ENCODE assay signal across 14 mouse cellular contexts in the genomic region with DNA sequence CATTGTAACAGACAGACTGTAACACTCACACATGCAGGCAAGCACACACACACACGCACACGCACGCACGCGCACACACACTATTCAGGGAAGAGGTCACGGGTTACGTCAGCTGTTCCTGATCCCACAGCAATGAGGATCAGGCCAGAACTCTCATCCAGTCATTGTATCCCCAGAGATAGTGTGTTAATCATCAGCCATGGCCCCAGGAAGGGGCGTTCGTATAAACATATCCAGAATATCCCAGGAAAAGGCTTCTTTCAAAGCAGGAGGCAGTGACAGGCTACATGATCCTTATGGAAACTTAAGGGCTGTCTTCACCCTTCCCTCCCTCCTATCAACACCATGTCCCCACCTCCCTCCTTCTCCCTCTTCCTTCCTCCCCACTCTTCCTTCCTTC.
DNase-seq lines count a peak whose midpoint lies in the region; ATAC-seq and TF ChIP-seq lines count a peak whose summit lies in the region.
"Had no signal": no experiment of that assay in that cellular context is flagged by ENCODE, and none has a peak within 500 bp of the region (broad histone marks: within the 10 kb centered on the region; RNA-seq: fewer than 3 reads in every experiment).

No protein-coding gene starts in this region.

- H3K27me3 ChIP-seq in hindbrain, embryonic 13.5 days, result peaks cover 15% of the 10 kb centered on the region
- H3K27me3 ChIP-seq in hindbrain, embryonic 11.5 days (ENCODE audit: control insufficient read depth, insufficient read depth, low read length), result no peaks in the 10 kb centered on the region
- H3K27me3 ChIP-seq in lung, embryonic 16.5 days (ENCODE audit: control insufficient read depth, insufficient read depth, low read depth, low read length), result peaks cover 3% of the 10 kb centered on the region
- H3K27me3 ChIP-seq in intestine, embryonic 16.5 days (replicated peaks; ENCODE audit: control insufficient read depth, insufficient read depth, low read length), result no peaks in the 10 kb centered on the region
- no peaks in the 10 kb centered on the region for H3K27me3 ChIP-seq in stomach, embryonic 15.5 days (replicated peaks)
- H3K27me3 ChIP-seq: embryonic facial prominence, embryonic 12.5 days had no signal

- H3K4me2 ChIP-seq in hindbrain, embryonic 13.5 days, result no peak overlapping the region
- H3K4me2 ChIP-seq in hindbrain, embryonic 11.5 days (replicated peaks; ENCODE audit: low read depth, low read length), result no peak overlapping the region
- H3K4me2 ChIP-seq in lung, embryonic 16.5 days (ENCODE audit: low read depth, low read length), result no peak overlapping the region
- H3K4me2 ChIP-seq in intestine, embryonic 16.5 days (ENCODE audit: low read depth, low read length), result no peak overlapping the region
- no peak overlapping the region for H3K4me2 ChIP-seq in stomach, embryonic 15.5 days
- H3K4me2 ChIP-seq: embryonic facial prominence, embryonic 12.5 days had no signal

- ATAC-seq in hindbrain, embryonic 13.5 days (ENCODE audit: low FRiP score), result no peak
- no peak for ATAC-seq in hindbrain, embryonic 11.5 days (ENCODE audit: low FRiP score)
- peak; percentile 83 for ATAC-seq in lung, embryonic 16.5 days (ENCODE audit: low read depth)
- ATAC-seq in intestine, embryonic 16.5 days, result peak; percentile 81
- peak; percentile 67 for ATAC-seq in stomach, embryonic 15.5 days (ENCODE audit: insufficient read depth, low FRiP score, low read depth)
- ATAC-seq: activated CD4-positive, CD25-positive, alpha-beta regulatory T cell, adult 4 months had no signal

- intact Hi-C loops in left cerebral cortex, postnatal 4 days (cut with DNase I), result no loop called here

- 67% methylated on average over 9 of the region's 9 CpGs for WGBS in hindbrain, embryonic 13.5 days
- WGBS in hindbrain, embryonic 11.5 days, result 63% methylated on average over 9 of the region's 9 CpGs
- 43% methylated on average over 9 of the region's 9 CpGs for WGBS in lung, embryonic 16.5 days
- WGBS in lung, adult 2 months, result 62% methylated on average over 9 of the region's 9 CpGs
- WGBS in intestine, embryonic 16.5 days, result 36% methylated on average over 9 of the region's 9 CpGs
- 45% methylated on average over 9 of the region's 9 CpGs for WGBS in stomach, embryonic 15.5 days

- TF ChIP-seq CTCF in lung, adult 2 months (IDR thresholded peaks at IDR 0.05; ENCODE audit: insufficient read depth, low read length), result no peak

- H3K9ac ChIP-seq in hindbrain, embryonic 13.5 days, result no peak overlapping the region
- no peak overlapping the region for H3K9ac ChIP-seq in hindbrain, embryonic 11.5 days (ENCODE audit: low read depth, low read length)
- H3K9ac ChIP-seq in lung, embryonic 16.5 days (ENCODE audit: low read length), result no peak overlapping the region
- H3K9ac ChIP-seq in intestine, embryonic 16.5 days (ENCODE audit: low read depth, low read length), result no peak overlapping the region
- no peak overlapping the region for H3K9ac ChIP-seq in stomach, embryonic 15.5 days
- H3K9ac ChIP-seq: embryonic facial prominence, embryonic 12.5 days had no signal

- H3K4me1 ChIP-seq in hindbrain, embryonic 13.5 days (replicated peaks), result peaks cover 47% of the 10 kb centered on the region
- peaks cover 3% of the 10 kb centered on the region; the same call in 1 of the 2 replicates for H3K4me1 ChIP-seq in hindbrain, embryonic 11.5 days (replicated peaks; ENCODE audit: control insufficient read depth, insufficient read depth, low read length)
- H3K4me1 ChIP-seq in lung, embryonic 16.5 days (replicated peaks; ENCODE audit: control insufficient read depth, insufficient read depth, low read length), result peaks cover 20% of the 10 kb centered on the region
- peaks cover 4% of the 10 kb centered on the region for H3K4me1 ChIP-seq in lung, adult 2 months (ENCODE audit: control insufficient read depth, insufficient read depth, low read length)
- peaks cover 13% of the 10 kb centered on the region; the same call in 1 of the 2 replicates for H3K4me1 ChIP-seq in intestine, embryonic 16.5 days (ENCODE audit: control insufficient read depth, insufficient read depth, low read length)
- H3K4me1 ChIP-seq in stomach, embryonic 15.5 days, result peaks cover 18% of the 10 kb centered on the region

- H3K9me3 ChIP-seq in hindbrain, embryonic 13.5 days, result no peaks in the 10 kb centered on the region
- H3K9me3 ChIP-seq in hindbrain, embryonic 11.5 days (ENCODE audit: control insufficient read depth, low read length), result no peaks in the 10 kb centered on the region
- H3K9me3 ChIP-seq in lung, embryonic 16.5 days (ENCODE audit: control insufficient read depth, low read length), result no peaks in the 10 kb centered on the region
- no peaks in the 10 kb centered on the region for H3K9me3 ChIP-seq in intestine, embryonic 16.5 days (ENCODE audit: control insufficient read depth, low read length)
- H3K9me3 ChIP-seq in stomach, embryonic 15.5 days, result no peaks in the 10 kb centered on the region
- H3K9me3 ChIP-seq: embryonic facial prominence, embryonic 12.5 days; forebrain, embryonic 10.5 days had no signal

- DNase-seq in hindbrain, embryonic 11.5 days (ENCODE audit: low spot score), result no peak
- no peak for DNase-seq in lung, adult 2 months
- DNase-seq in left cerebral cortex, postnatal 4 days, result no peak
- DNase-seq: cerebellum, postnatal 36 days; kidney, postnatal 25 days; thymus, adult 2 months had no signal

- peak overlapping the region; percentile 49; the same call in 1 of the 2 replicates for H3K27ac ChIP-seq in hindbrain, embryonic 13.5 days
- H3K27ac ChIP-seq in hindbrain, embryonic 11.5 days (ENCODE audit: low read depth, low read length), result no peak overlapping the region
- H3K27ac ChIP-seq in lung, embryonic 16.5 days (ENCODE audit: low read length), result peak overlapping the region; percentile 77
- H3K27ac ChIP-seq in intestine, embryonic 16.5 days (ENCODE audit: low read length), result peak overlapping the region; percentile 58
- peak overlapping the region; percentile 70 for H3K27ac ChIP-seq in stomach, embryonic 15.5 days
- H3K27ac ChIP-seq: embryonic facial prominence, embryonic 12.5 days; forebrain, embryonic 10.5 days; macrophage had no signal

- H3K36me3 ChIP-seq in hindbrain, embryonic 13.5 days, result no peaks in the 10 kb centered on the region
- H3K36me3 ChIP-seq in hindbrain, embryonic 11.5 days (ENCODE audit: control insufficient read depth, insufficient read depth, low read length), result no peaks in the 10 kb centered on the region
- no peaks in the 10 kb centered on the region for H3K36me3 ChIP-seq in lung, embryonic 16.5 days (ENCODE audit: control insufficient read depth, insufficient read depth, low read length)
- H3K36me3 ChIP-seq in intestine, embryonic 16.5 days (ENCODE audit: control insufficient read depth, insufficient read depth, low read length), result no peaks in the 10 kb centered on the region
- no peaks in the 10 kb centered on the region for H3K36me3 ChIP-seq in stomach, embryonic 15.5 days
- H3K36me3 ChIP-seq: embryonic facial prominence, embryonic 12.5 days; forebrain, embryonic 10.5 days had no signal

- no peak overlapping the region for H3K4me3 ChIP-seq in hindbrain, embryonic 13.5 days
- H3K4me3 ChIP-seq in hindbrain, embryonic 11.5 days (ENCODE audit: low read depth, low read length), result no peak overlapping the region
- no peak overlapping the region for H3K4me3 ChIP-seq in lung, embryonic 16.5 days (ENCODE audit: low read length)
- no peak overlapping the region for H3K4me3 ChIP-seq in lung, adult 2 months (replicated peaks; ENCODE audit: extremely low read depth, low read depth, low read length)
- no peak overlapping the region for H3K4me3 ChIP-seq in intestine, embryonic 16.5 days (ENCODE audit: low read length)
- no peak overlapping the region for H3K4me3 ChIP-seq in stomach, embryonic 15.5 days (replicated peaks)
- H3K4me3 ChIP-seq: embryonic facial prominence, embryonic 12.5 days; forebrain, embryonic 10.5 days had no signal

- TF ChIP-seq POLR2A in lung, adult 2 months (IDR thresholded peaks at IDR 0.05; ENCODE audit: borderline replicate concordance, extremely low read depth, low read depth, low read length), result no peak

Comparison
In these comparisons a context has a peak if more than half of its experiments do, and no peak if none do; other contexts are left out.
1. ATAC-seq: peak in lung, embryonic 16.5 days (single experiment), intestine, embryonic 16.5 days (single experiment) and stomach, embryonic 15.5 days (single experiment); none in hindbrain, embryonic 13.5 days (single experiment) and hindbrain, embryonic 11.5 days (single experiment).